Mouse (Mus musculus): Measurements from ENCODE around the gene Opn3.
A peak's percentile ranks its signal among the peaks of the same experiment; 100 is the strongest.

Opn3 gene

GRCm38 (mm10) chr1:175648615-175649014, 44.0 kb downstream of the Opn3 start:
- DNase-seq (ENCODE audit: low read depth), result no peak

GRCm38 (mm10) chr1:175646952-175647351, 45.6 kb downstream of the Opn3 start:
- DNase-seq (ENCODE audit: low read depth), result no peak

GRCm38 (mm10) chr1:175643496-175644265, 48.9 kb downstream of the Opn3 start:
- no peak for DNase-seq (ENCODE audit: low read depth)

GRCm38 (mm10) chr1:175640435-175641150, 52.0 kb downstream of the Opn3 start:
- DNase-seq (ENCODE audit: low read depth), result no peak

- DNase-seq (ENCODE audit: low read depth), result no peak
These were observed 53.5 kb downstream of the Opn3 start for GRCm38 (mm10) chr1:175639072-175639471.

- DNase-seq (ENCODE audit: low read depth), result no peak
These were observed 54.9 kb downstream of the Opn3 start for GRCm38 (mm10) chr1:175637677-175638076.

GRCm38 (mm10) chr1:175632470-175632869, 60.1 kb downstream of the Opn3 start:
- DNase-seq (ENCODE audit: low read depth), result no peak

GRCm38 (mm10) chr1:175631721-175632221, 60.8 kb downstream of the Opn3 start:
- peak; percentile 21 for DNase-seq (ENCODE audit: low read depth)

GRCm38 (mm10) chr1:175631080-175631479, 61.5 kb downstream of the Opn3 start:
- DNase-seq (ENCODE audit: low read depth), result no peak

- no peak for DNase-seq (ENCODE audit: low read depth)
These were observed 62.2 kb downstream of the Opn3 start for GRCm38 (mm10) chr1:175630345-175630744.

GRCm38 (mm10) chr1:175629248-175629647, 63.3 kb downstream of the Opn3 start:
- DNase-seq (ENCODE audit: low read depth), result no peak

GRCm38 (mm10) chr1:175625990-175626692, 66.4 kb downstream of the Opn3 start:
- peak; percentile 82 for DNase-seq (ENCODE audit: low read depth)

GRCm38 (mm10) chr1:175625257-175625879, 67.2 kb downstream of the Opn3 start, which contains the start of gene Fh1:
Gene Fh1 (minus strand): TSS chr1:175625635.
- DNase-seq (ENCODE audit: low read depth), result peak; percentile 98

- DNase-seq (ENCODE audit: low read depth), result no peak
These were observed 68.9 kb downstream of the Opn3 start for GRCm38 (mm10) chr1:175623656-175624055.

- no peak for DNase-seq (ENCODE audit: low read depth)
These were observed 72.7 kb downstream of the Opn3 start, which contains the start of gene Kmo for GRCm38 (mm10) chr1:175619814-175620431. Gene Kmo (plus strand): TSS chr1:175620381.

GRCm38 (mm10) chr1:175614992-175615391, 77.6 kb downstream of the Opn3 start:
- DNase-seq (ENCODE audit: low read depth), result no peak

Measured in naive thymus-derived CD4-positive, alpha-beta T cell, adult 2 months (primary cell).